Mouse (Mus musculus): ENCODE results near the gene Tfcp2l1. TPM values are rescaled to one million over a fixed set of nuclear protein-coding genes. Genes with fewer than 3 reads are reported as not detected.

Gene Tfcp2l1
- total RNA-seq (2023), result not detected

GRCm38 (mm10) chr1:118627781-118628464 is at the start of gene Tfcp2l1:
Tfcp2l1 (plus strand) TSS chr1:118627945.

Other genes with a start within 250 kb of the Tfcp2l1 start
- 81.3 TPM for gene Clasp1, start 238.9 kb upstream of the Tfcp2l1 start, total RNA-seq (2023)